Mouse (Mus musculus) gastrocnemius, postnatal 4 days (tissue): Measurements from ENCODE around the gene Pcyt1b. TPM values are rescaled to one million over a fixed set of nuclear protein-coding genes. Genes with fewer than 3 reads are reported as not detected.

ENCODE experiments used
- DNase-seq, 2 experiments: peaks; one replicate each; pipeline ENCODE4 v3.0.0; 2021 to 2022; ENCODE audit warnings: low spot score in 2 of 2, mixed read lengths in 2 of 2
- total RNA-seq, 2 experiments: library from RNA; stranded (reverse); gene quantifications; 2 replicates each; pipeline ENCODE4 v1.2.3; 2021

Pcyt1b gene
- total RNA-seq, 2 experiments from 2014 or later = 1.7 to 1.8 TPM

GRCm38 (mm10) chrX:93730854-93731253 lies 76.2 kb downstream of the Pcyt1b start:
- no peak for DNase-seq

- DNase-seq = no peak
Measured at GRCm38 (mm10) chrX:93732407-93732806, 77.7 kb downstream of the Pcyt1b start.

GRCm38 (mm10) chrX:93732975-93733748 lies 78.5 kb downstream of the Pcyt1b start:
- no peak for DNase-seq

GRCm38 (mm10) chrX:93749165-93749564 lies 94.5 kb downstream of the Pcyt1b start:
- DNase-seq = no peak

GRCm38 (mm10) chrX:93750566-93750965 lies 95.9 kb downstream of the Pcyt1b start:
- no peak for DNase-seq

- no peak for DNase-seq
Measured at GRCm38 (mm10) chrX:93755210-93755842, 100.7 kb downstream of the Pcyt1b start.

- no peak for DNase-seq
Measured at GRCm38 (mm10) chrX:93756867-93757455, 102.3 kb downstream of the Pcyt1b start.

GRCm38 (mm10) chrX:93760770-93761169 lies 106.1 kb downstream of the Pcyt1b start:
- no peak for DNase-seq

- no peak for DNase-seq
Measured at GRCm38 (mm10) chrX:93789562-93789961, 134.9 kb downstream of the Pcyt1b start.

- peak in 1 of 2 experiments; percentile 8 for DNase-seq
Measured at GRCm38 (mm10) chrX:93793168-93793567, 138.5 kb downstream of the Pcyt1b start.

Other genes with a start within 250 kb of the Pcyt1b start
- 10 to 100 TPM; 14.1 to 15.9 TPM for gene Pola1, start 22.7 kb upstream of the Pcyt1b start, total RNA-seq
- gene Pdk3, start 177.3 kb downstream of the Pcyt1b start, total RNA-seq = 10 to 100 TPM; 21.5 to 24.5 TPM